Mouse (Mus musculus): ENCODE data around the gene Ankrd24. TPM values are rescaled to one million over a fixed set of nuclear protein-coding genes. Genes with fewer than 3 reads are reported as not detected.
A peak's percentile ranks its signal among the peaks of the same experiment; 100 is the strongest.

Gene Ankrd24
- 121 and 130 TPM in 2 replicates for polyA plus RNA-seq (2012; rRNA removed)

GRCm38 (mm10) chr10:81628390-81628789 is at the start of gene Ankrd24:
Gene Ankrd24 (plus strand): TSS chr10:81628540.
- DNase-seq: no peak
- H3K4me3 ChIP-seq (replicated peaks; ENCODE audit: insufficient read depth, low read depth, low read length): peak within 1 kb of the TSS; percentile 73
- TF ChIP-seq CTCF (IDR thresholded peaks at IDR 0.05; ENCODE audit: borderline replicate concordance, insufficient read depth, low read depth, low read length): no peak
- no peak for TF ChIP-seq POLR2A (IDR thresholded peaks at IDR 0.05; ENCODE audit: borderline replicate concordance, insufficient read depth, low read length)
- H3K27me3 ChIP-seq (ENCODE audit: control insufficient read depth, insufficient read depth, low read length): no peaks in the 10 kb centered on the region
- H3K4me1 ChIP-seq (ENCODE audit: control insufficient read depth, insufficient read depth, low read length): peaks cover 8% of the 10 kb centered on the region
- peak within 1 kb of the TSS; percentile 67 for H3K27ac ChIP-seq (ENCODE audit: insufficient read depth, low read length)
- WGBS: 82% methylated on average over 16 of the region's 16 CpGs

GRCm38 (mm10) chr10:81579967-81580366 is 48.4 kb upstream of the Ankrd24 start:
- DNase-seq: peak; percentile 58 to 62
- Histone ChIP-seq H3K27me3 (ENCODE audit: control insufficient read depth, insufficient read depth, low read length) (no peaks in the 10 kb centered on the region), H3K4me1 (ENCODE audit: control insufficient read depth, insufficient read depth, low read length) (peaks cover 41% of the 10 kb centered on the region), H3K27ac (ENCODE audit: insufficient read depth, low read length) (peak overlapping the region; percentile 43), H3K4me3 (replicated peaks; ENCODE audit: insufficient read depth, low read depth, low read length) (peak overlapping the region; percentile 3)
- TF ChIP-seq CTCF (IDR thresholded peaks at IDR 0.05; ENCODE audit: borderline replicate concordance, insufficient read depth, low read depth, low read length): no peak
- TF ChIP-seq POLR2A (IDR thresholded peaks at IDR 0.05; ENCODE audit: borderline replicate concordance, insufficient read depth, low read length): no peak
- WGBS: 6% methylated on average over 4 of the region's 4 CpGs

GRCm38 (mm10) chr10:81580441-81581070 is 47.8 kb upstream of the Ankrd24 start:
- WGBS: 41% methylated on average over 25 of the region's 25 CpGs
- no peak for DNase-seq
- Histone ChIP-seq H3K4me1 (ENCODE audit: control insufficient read depth, insufficient read depth, low read length) (peaks cover 41% of the 10 kb centered on the region), H3K27me3 (ENCODE audit: control insufficient read depth, insufficient read depth, low read length) (no peaks in the 10 kb centered on the region), H3K27ac (ENCODE audit: insufficient read depth, low read length) (no peak overlapping the region), H3K4me3 (replicated peaks; ENCODE audit: insufficient read depth, low read depth, low read length) (no peak overlapping the region)
- TF ChIP-seq CTCF (IDR thresholded peaks at IDR 0.05; ENCODE audit: borderline replicate concordance, insufficient read depth, low read depth, low read length) (no peak), POLR2A (IDR thresholded peaks at IDR 0.05; ENCODE audit: borderline replicate concordance, insufficient read depth, low read length) (no peak)

- no peak overlapping the region for H3K4me3 ChIP-seq (replicated peaks; ENCODE audit: insufficient read depth, low read depth, low read length)
- TF ChIP-seq POLR2A (IDR thresholded peaks at IDR 0.05; ENCODE audit: borderline replicate concordance, insufficient read depth, low read length) (no peak), CTCF (IDR thresholded peaks at IDR 0.05; ENCODE audit: borderline replicate concordance, insufficient read depth, low read depth, low read length) (no peak)
- DNase-seq: no peak
- no peaks in the 10 kb centered on the region for H3K27me3 ChIP-seq (ENCODE audit: control insufficient read depth, insufficient read depth, low read length)
- WGBS: 47% methylated on average over 6 of the region's 6 CpGs
- no peak overlapping the region for H3K27ac ChIP-seq (ENCODE audit: insufficient read depth, low read length)
- peaks cover 22% of the 10 kb centered on the region for H3K4me1 ChIP-seq (ENCODE audit: control insufficient read depth, insufficient read depth, low read length)
Observed at GRCm38 (mm10) chr10:81583347-81583746, 45.0 kb upstream of the Ankrd24 start.

GRCm38 (mm10) chr10:81588739-81589138 is 39.6 kb upstream of the Ankrd24 start:
- H3K27me3 ChIP-seq (ENCODE audit: control insufficient read depth, insufficient read depth, low read length): no peaks in the 10 kb centered on the region
- H3K27ac ChIP-seq (ENCODE audit: insufficient read depth, low read length): no peak overlapping the region
- peak in 1 of 2 experiments; percentile 14 for DNase-seq
- TF ChIP-seq POLR2A (IDR thresholded peaks at IDR 0.05; ENCODE audit: borderline replicate concordance, insufficient read depth, low read length) (no peak), CTCF (IDR thresholded peaks at IDR 0.05; ENCODE audit: borderline replicate concordance, insufficient read depth, low read depth, low read length) (no peak)
- H3K4me3 ChIP-seq (replicated peaks; ENCODE audit: insufficient read depth, low read depth, low read length): no peak overlapping the region
- H3K4me1 ChIP-seq (ENCODE audit: control insufficient read depth, insufficient read depth, low read length): peaks cover 22% of the 10 kb centered on the region
- 72% methylated on average over 7 of the region's 7 CpGs for WGBS

GRCm38 (mm10) chr10:81591846-81592245 is 36.5 kb upstream of the Ankrd24 start:
- peak; percentile 45 to 60 for DNase-seq
- H3K27ac ChIP-seq (ENCODE audit: insufficient read depth, low read length): no peak overlapping the region
- 16% methylated on average over 9 of the region's 9 CpGs for WGBS
- no peaks in the 10 kb centered on the region for H3K27me3 ChIP-seq (ENCODE audit: control insufficient read depth, insufficient read depth, low read length)
- peaks cover 31% of the 10 kb centered on the region for H3K4me1 ChIP-seq (ENCODE audit: control insufficient read depth, insufficient read depth, low read length)
- no peak overlapping the region for H3K4me3 ChIP-seq (replicated peaks; ENCODE audit: insufficient read depth, low read depth, low read length)
- TF ChIP-seq CTCF (IDR thresholded peaks at IDR 0.05; ENCODE audit: borderline replicate concordance, insufficient read depth, low read depth, low read length) (no peak), POLR2A (IDR thresholded peaks at IDR 0.05; ENCODE audit: borderline replicate concordance, insufficient read depth, low read length) (no peak)

GRCm38 (mm10) chr10:81592631-81593030 is 35.7 kb upstream of the Ankrd24 start:
- Histone ChIP-seq H3K4me1 (ENCODE audit: control insufficient read depth, insufficient read depth, low read length) (peaks cover 38% of the 10 kb centered on the region), H3K27me3 (ENCODE audit: control insufficient read depth, insufficient read depth, low read length) (no peaks in the 10 kb centered on the region), H3K4me3 (replicated peaks; ENCODE audit: insufficient read depth, low read depth, low read length) (no peak overlapping the region), H3K27ac (ENCODE audit: insufficient read depth, low read length) (no peak overlapping the region)
- 71% methylated on average over 7 of the region's 7 CpGs for WGBS
- DNase-seq: peak; percentile 25 to 28
- TF ChIP-seq POLR2A (IDR thresholded peaks at IDR 0.05; ENCODE audit: borderline replicate concordance, insufficient read depth, low read length): no peak
- TF ChIP-seq CTCF (IDR thresholded peaks at IDR 0.05; ENCODE audit: borderline replicate concordance, insufficient read depth, low read depth, low read length): no peak

- WGBS: 41% methylated on average over 4 of the region's 4 CpGs
- Histone ChIP-seq H3K4me3 (replicated peaks; ENCODE audit: insufficient read depth, low read depth, low read length) (no peak overlapping the region), H3K27me3 (ENCODE audit: control insufficient read depth, insufficient read depth, low read length) (no peaks in the 10 kb centered on the region), H3K4me1 (ENCODE audit: control insufficient read depth, insufficient read depth, low read length) (peaks cover 41% of the 10 kb centered on the region), H3K27ac (ENCODE audit: insufficient read depth, low read length) (0 out of 2 replicates have a peak overlapping the region, but pooled peaks have one; percentile 3)
- TF ChIP-seq CTCF (IDR thresholded peaks at IDR 0.05; ENCODE audit: borderline replicate concordance, insufficient read depth, low read depth, low read length): no peak
- no peak for TF ChIP-seq POLR2A (IDR thresholded peaks at IDR 0.05; ENCODE audit: borderline replicate concordance, insufficient read depth, low read length)
- DNase-seq: peak in 1 of 2 experiments; percentile 39
Observed at GRCm38 (mm10) chr10:81593223-81593622, 35.1 kb upstream of the Ankrd24 start.

Measured in cerebellum, adult 2 months (tissue).